Mouse (Mus musculus) embryonic fibroblast, embryonic 13.5 days (primary cell): ENCODE measurements around the gene Spop.

Experiments used
- CTCF ChIP-seq: IDR thresholded peaks from 2 replicates; pipeline ENCODE4 v1.5.1; 2011; ENCODE audit warnings: mild to moderate bottlenecking, control low read depth, low read length, moderate library complexity, borderline replicate concordance; ENCODE audit not compliant: insufficient read depth
- POLR2A ChIP-seq: IDR thresholded peaks from 2 replicates; pipeline ENCODE4 v1.6.1; 2011; ENCODE audit warnings: low read depth, mild to moderate bottlenecking, control low read depth, low read length, moderate library complexity

GRCm38 (mm10) chr11:95411453-95412013 is 2.3 kb upstream of the Spop start:
- TF ChIP-seq CTCF (no peak), POLR2A (no peak)
